Mouse (Mus musculus) spleen, adult 2 months (tissue): ENCODE measurements at regions not wholly inside any gene's neighbourhood (a gene's known extent, or its start where the extent isn't known, plus 50 kb on each side); places are given as distances from the start of the nearest gene placed in this dataset.

Experiments used
- CTCF ChIP-seq: fragments of 200-500 bp; IDR thresholded peaks from 2 replicates; pipeline ENCODE4 v1.5.1; 2011; ENCODE audit warnings: mild to moderate bottlenecking, inconsistent platforms; ENCODE audit not compliant: insufficient read depth, insufficient read length, insufficient replicate concordance; ENCODE audit errors: extremely low read depth
- POLR2A ChIP-seq: fragments of 200-500 bp; IDR thresholded peaks from 2 replicates; pipeline ENCODE4 v1.6.1; 2011; ENCODE audit warnings: low read depth, low read length, inconsistent platforms

DNA sequence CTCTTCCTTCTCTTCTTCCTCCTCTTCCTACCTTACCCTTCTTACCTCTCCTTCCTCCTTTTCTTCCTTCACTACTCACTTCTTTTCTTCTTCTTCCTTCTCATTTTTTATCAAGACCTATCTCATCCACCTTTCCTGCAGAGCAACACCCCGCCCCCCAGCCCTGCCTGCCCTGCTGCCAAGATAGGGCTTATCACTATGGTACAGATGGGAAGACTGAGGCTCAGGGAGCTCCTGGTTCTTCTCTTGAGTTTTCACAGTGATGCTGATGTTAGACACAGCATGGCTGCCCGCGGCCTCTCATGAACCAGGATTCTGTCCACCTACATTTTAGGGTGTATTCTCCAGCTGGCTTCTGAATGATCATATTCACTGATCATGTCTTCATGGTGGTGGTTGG is 100.0 kb upstream of the Mki67 start:
- TF ChIP-seq CTCF (no peak), POLR2A (no peak)
